Mouse (Mus musculus) liver, postnatal 0 days (tissue): ENCODE results near the gene Gm15013.
A peak's percentile ranks its signal among the peaks of the same experiment; 100 is the strongest.

ENCODE experiments used
- CTCF ChIP-seq: sonication (generic); IDR thresholded peaks from 2 replicates; pipeline ENCODE4 v1.5.1; 2016; ENCODE audit warnings: antibody characterized with exemption, low read depth
- EP300 ChIP-seq: IDR thresholded peaks from 2 replicates; pipeline ENCODE4 v1.6.1; 2016; ENCODE audit warnings: antibody characterized with exemption, low read depth, mild to moderate bottlenecking

DNA sequence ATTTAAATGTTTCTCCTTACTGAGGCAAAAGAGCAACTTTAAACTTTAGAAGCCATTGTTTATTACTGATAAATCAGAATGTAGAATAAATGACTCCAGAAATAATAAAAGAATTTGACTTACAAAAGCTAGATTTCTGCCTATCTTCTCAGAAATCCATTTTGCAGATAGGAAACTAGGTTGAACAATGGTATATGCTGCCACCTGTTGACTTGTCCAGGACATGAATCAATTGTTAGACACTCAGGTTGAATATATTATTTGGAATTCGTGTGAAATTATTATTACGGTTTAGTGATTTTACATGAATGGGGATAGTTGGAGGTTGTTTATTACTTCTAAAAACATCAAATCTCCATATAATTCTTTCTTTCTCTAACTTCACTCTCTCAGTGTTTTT, 48.5 kb downstream of the Gm15013 start:
- peak; percentile 43 for TF ChIP-seq CTCF
- no peak for TF ChIP-seq EP300
